Mouse (Mus musculus) neural tube, embryonic 14.5 days (tissue): ENCODE results near the gene Pkp1. TPM values are rescaled to one million over a fixed set of nuclear protein-coding genes. Genes with fewer than 3 reads are reported as not detected.

ENCODE experiments used
- ATAC-seq: fragments of 200-750 bp; cut with Nextera tagmentation; 2 replicates; pipeline ENCODE4 v1.8.0; 2017; ENCODE audit warnings: low read depth, mild to moderate bottlenecking, moderate TSS enrichment, moderate library complexity
- H3K27ac ChIP-seq: fragments of 300-500 bp; sonication (generic); 2 replicates; pipeline ENCODE4 v1.5.1; 2014; ENCODE audit warnings: low read depth, mild to moderate bottlenecking, control low read depth, low read length, moderate library complexity, mixed read lengths
- H3K27me3 ChIP-seq: fragments of 300-500 bp; sonication (generic); 2 replicates; pipeline ENCODE4 v1.6.1; 2014; ENCODE audit warnings: low read length; ENCODE audit not compliant: control insufficient read depth, insufficient read depth
- H3K36me3 ChIP-seq: fragments of 300-500 bp; sonication (generic); 2 replicates; pipeline ENCODE4 v1.6.1; 2014; ENCODE audit warnings: low read length, mixed read lengths; ENCODE audit not compliant: control insufficient read depth, insufficient read depth
- H3K4me1 ChIP-seq: fragments of 300-500 bp; sonication (generic); 2 replicates; pipeline ENCODE4 v1.6.1; 2014; ENCODE audit warnings: low read length; ENCODE audit not compliant: control insufficient read depth, insufficient read depth
- H3K4me2 ChIP-seq: fragments of 300-500 bp; sonication (generic); 2 replicates; pipeline ENCODE4 v1.6.1; 2014; ENCODE audit warnings: mild to moderate bottlenecking, low read depth, low read length, control low read depth
- H3K4me3 ChIP-seq: fragments of 300-500 bp; sonication (generic); 2 replicates; pipeline ENCODE4 v1.5.1; 2014; ENCODE audit warnings: low read depth, low read length, control low read depth, mixed read lengths
- H3K9ac ChIP-seq: fragments of 300-500 bp; sonication (generic); replicated peaks from 2 replicates; pipeline ENCODE4 v1.6.1; 2014; ENCODE audit warnings: low read depth, mild to moderate bottlenecking, control low read depth, low read length, mixed read lengths
- H3K9me3 ChIP-seq: fragments of 300-500 bp; sonication (generic); 2 replicates; pipeline ENCODE4 v1.6.1; 2016; ENCODE audit warnings: low read length; ENCODE audit not compliant: control insufficient read depth
- WGBS: fragments of 180-500 bp; shearing (Covaris S2); extraction: QIAGEN DNeasy Blood & Tissue Kit; methylation state at CpG from one replicate; pipeline ENCODE4 v1.1.7; 2014; 5-methylcytosine and 5-hydroxymethylcytosine counted together
- polyA plus RNA-seq: library from polyadenylated mRNA; unstranded; fragments of >200 nt; fragmentation: Nextera tagmentation; extraction: Ambion mirVana; gene quantifications from 2 replicates; pipeline ENCODE4 v1.2.1, GENCODE M21; 2014

Pkp1 gene
- polyA plus RNA-seq, 1 experiment from 2014 or later: not detected

- Histone ChIP-seq H3K9me3 (no peaks in the 10 kb centered on the region), H3K36me3 (no peaks in the 10 kb centered on the region), H3K9ac (no peak overlapping the region), H3K4me2 (no peak overlapping the region), H3K27me3 (no peaks in the 10 kb centered on the region), H3K27ac (no peak overlapping the region), H3K4me3 (no peak overlapping the region), H3K4me1 (0 out of 2 replicates have a peak, but pooled peaks cover 3% of the 10 kb centered on the region)
- peak; percentile 22; the same call in 1 of the 2 replicates for ATAC-seq
- 98% methylated on average over 2 of the region's 2 CpGs for WGBS
These were observed 24.7 kb upstream of the Pkp1 start for GRCm38 (mm10) chr1:135943713-135944112.

- 41% methylated on average over 7 of the region's 7 CpGs for WGBS
- H3K9me3 ChIP-seq: no peaks in the 10 kb centered on the region
- no peak for ATAC-seq
- 0 out of 2 replicates have a peak, but pooled peaks cover 3% of the 10 kb centered on the region for H3K4me1 ChIP-seq
- H3K27ac ChIP-seq: no peak overlapping the region
- no peak overlapping the region for H3K4me3 ChIP-seq
- no peak overlapping the region for H3K9ac ChIP-seq
- no peaks in the 10 kb centered on the region for H3K27me3 ChIP-seq
- H3K36me3 ChIP-seq: no peaks in the 10 kb centered on the region
- no peak overlapping the region for H3K4me2 ChIP-seq
These were observed 23.1 kb upstream of the Pkp1 start for GRCm38 (mm10) chr1:135942116-135942515.

- Histone ChIP-seq H3K36me3 (no peaks in the 10 kb centered on the region), H3K9me3 (no peaks in the 10 kb centered on the region), H3K4me3 (no peak overlapping the region), H3K4me2 (no peak overlapping the region), H3K27me3 (no peaks in the 10 kb centered on the region), H3K27ac (no peak overlapping the region), H3K9ac (no peak overlapping the region), H3K4me1 (0 out of 2 replicates have a peak, but pooled peaks cover 3% of the 10 kb centered on the region)
- 70% methylated on average over 6 of the region's 6 CpGs for WGBS
- ATAC-seq: no peak
These were observed 22.4 kb upstream of the Pkp1 start for GRCm38 (mm10) chr1:135941259-135942006.

GRCm38 (mm10) chr1:135936091-135936490 is 17.1 kb upstream of the Pkp1 start:
- H3K27me3 ChIP-seq: no peaks in the 10 kb centered on the region
- WGBS: 4% methylated on average over 1 of the region's 1 CpGs
- no peak overlapping the region for H3K4me2 ChIP-seq
- H3K36me3 ChIP-seq: no peaks in the 10 kb centered on the region
- H3K9ac ChIP-seq: no peak overlapping the region
- H3K4me3 ChIP-seq: no peak overlapping the region
- no peaks in the 10 kb centered on the region for H3K4me1 ChIP-seq
- H3K27ac ChIP-seq: no peak overlapping the region
- H3K9me3 ChIP-seq: no peaks in the 10 kb centered on the region
- no peak for ATAC-seq

GRCm38 (mm10) chr1:135933704-135934293 is 14.8 kb upstream of the Pkp1 start:
- Histone ChIP-seq H3K27me3 (no peaks in the 10 kb centered on the region), H3K27ac (no peak overlapping the region), H3K9ac (no peak overlapping the region), H3K9me3 (no peaks in the 10 kb centered on the region), H3K36me3 (no peaks in the 10 kb centered on the region), H3K4me2 (no peak overlapping the region), H3K4me1 (no peaks in the 10 kb centered on the region), H3K4me3 (no peak overlapping the region)
- WGBS: 76% methylated on average over 18 of the region's 18 CpGs
- ATAC-seq: no peak

- H3K4me1 ChIP-seq: no peaks in the 10 kb centered on the region
- no peak overlapping the region for H3K4me2 ChIP-seq
- 45% methylated on average over 3 of the region's 3 CpGs for WGBS
- H3K4me3 ChIP-seq: no peak overlapping the region
- H3K9ac ChIP-seq: no peak overlapping the region
- no peaks in the 10 kb centered on the region for H3K36me3 ChIP-seq
- no peaks in the 10 kb centered on the region for H3K9me3 ChIP-seq
- ATAC-seq: no peak
- H3K27ac ChIP-seq: no peak overlapping the region
- H3K27me3 ChIP-seq: no peaks in the 10 kb centered on the region
These were observed 10.9 kb upstream of the Pkp1 start for GRCm38 (mm10) chr1:135929876-135930275.

- no peak overlapping the region for H3K4me2 ChIP-seq
- ATAC-seq: no peak
These were observed 6.8 kb upstream of the Pkp1 start for GRCm38 (mm10) chr1:135925848-135926247.

GRCm38 (mm10) chr1:135924377-135924994 is 5.5 kb upstream of the Pkp1 start:
- Histone ChIP-seq H3K9ac (no peak overlapping the region), H3K27ac (no peak overlapping the region), H3K4me1 (no peaks in the 10 kb centered on the region), H3K27me3 (peaks cover 8% of the 10 kb centered on the region), H3K4me3 (no peak overlapping the region), H3K4me2 (no peak overlapping the region), H3K9me3 (no peaks in the 10 kb centered on the region), H3K36me3 (no peaks in the 10 kb centered on the region)
- ATAC-seq: no peak
- WGBS: 83% methylated on average over 5 of the region's 5 CpGs

More at GRCm38 (mm10) chr1:135925848-135926247, 6.8 kb upstream of the Pkp1 start:
- Histone ChIP-seq H3K9me3 (no peaks in the 10 kb centered on the region), H3K27ac (no peak overlapping the region), H3K4me3 (no peak overlapping the region), H3K36me3 (no peaks in the 10 kb centered on the region), H3K9ac (no peak overlapping the region), H3K4me1 (no peaks in the 10 kb centered on the region), H3K27me3 (no peaks in the 10 kb centered on the region)
- WGBS: 84% methylated on average over 5 of the region's 5 CpGs

- H3K36me3 ChIP-seq: no peaks in the 10 kb centered on the region
- WGBS: 83% methylated on average over 7 of the region's 7 CpGs
- H3K4me2 ChIP-seq: no peak overlapping the region
- no peak overlapping the region for H3K9ac ChIP-seq
- ATAC-seq: no peak
- H3K4me3 ChIP-seq: no peak overlapping the region
- peaks cover 21% of the 10 kb centered on the region for H3K27me3 ChIP-seq
- 0 out of 2 replicates have a peak, but pooled peaks cover 5% of the 10 kb centered on the region for H3K4me1 ChIP-seq
- no peak overlapping the region for H3K27ac ChIP-seq
- no peaks in the 10 kb centered on the region for H3K9me3 ChIP-seq
These were observed 4.2 kb upstream of the Pkp1 start for GRCm38 (mm10) chr1:135923229-135923628.
